Mouse (Mus musculus) adrenal gland, postnatal 25 days (tissue): ENCODE data around the gene Agmo. TPM values are rescaled to one million over a fixed set of nuclear protein-coding genes. Genes with fewer than 3 reads are reported as not detected.

ENCODE experiments used
- total RNA-seq: library from RNA; stranded (reverse); gene quantifications from 2 replicates; pipeline ENCODE4 v1.2.3, GENCODE M21; 2021

Agmo gene
- total RNA-seq, 1 experiment from 2014 or later: 5.4 TPM

Other genes with a start within 250 kb of the Agmo start
- gene Meox2, start 133.1 kb upstream of the Agmo start, total RNA-seq: 0.90 and 1.6 TPM in 2 replicates